Mouse (Mus musculus) mouse embryonic stem cell (cell line): ENCODE measurements at regions not wholly inside any gene's neighbourhood (a gene's known extent, or its start where the extent isn't known, plus 50 kb on each side); places are given as distances from the start of the nearest gene placed in this dataset.

Experiments used
- in situ Hi-C, 2 experiments: fragments of 300-500 bp; cut with MboI; formaldehyde crosslinking; loops; 1 replicate in 1 of 2; 3 replicates in 1 of 2; pipeline ENCODE4 v1.14.3; 2019 to 2020; ENCODE audit warnings: low sequenced_read_pairs in 2 of 2, low pct_unique_long_range_greater_than_20kb in 1 of 2, mixed read lengths in 1 of 2; ENCODE audit not compliant: unreplicated experiment in 1 of 2

DNA sequence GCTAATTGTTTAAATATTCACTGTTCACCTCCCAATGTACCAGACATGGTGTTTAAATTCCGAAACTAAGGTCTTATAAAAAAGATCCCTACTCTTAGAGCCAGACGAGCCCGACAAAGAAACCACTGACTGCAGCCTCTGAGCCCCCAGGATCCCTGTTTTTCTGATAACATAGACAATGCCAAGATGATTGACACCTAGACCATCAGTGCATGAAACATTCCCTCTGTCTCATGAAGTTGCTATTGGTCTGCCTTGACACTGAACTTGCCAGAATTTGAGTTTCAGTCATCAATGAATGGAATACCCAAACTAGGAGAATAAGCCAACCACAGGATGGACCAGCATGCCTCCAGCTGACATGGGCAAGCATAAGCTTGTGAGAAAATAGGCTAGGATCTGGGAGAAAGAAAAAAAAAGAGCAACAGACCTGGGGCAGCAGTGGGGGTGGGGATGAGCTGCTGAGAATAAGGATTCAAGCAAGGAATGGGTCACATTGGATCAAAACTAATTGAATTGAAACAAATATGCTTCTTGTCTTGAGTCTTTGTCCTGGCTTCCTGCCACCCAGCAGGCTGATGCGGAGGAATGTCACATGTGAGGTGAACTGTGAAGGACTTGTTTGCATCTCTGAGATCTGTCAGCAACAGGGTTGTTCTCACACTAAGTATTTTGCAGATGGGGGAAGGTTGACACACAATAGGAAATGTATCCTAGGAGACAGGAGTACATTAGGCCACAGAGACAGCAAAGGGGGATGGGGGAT, 333.0 kb downstream of the Lpin1 start:
- in situ Hi-C loops, result no loop called here

- in situ Hi-C loops, result no loop called here
Observed at GRCm38 (mm10) chr12:16277144-16277543, 333.6 kb downstream of the Lpin1 start.

- in situ Hi-C loops, result no loop called here
Observed at GRCm38 (mm10) chr12:16276301-16276700, 334.5 kb downstream of the Lpin1 start.

DNA sequence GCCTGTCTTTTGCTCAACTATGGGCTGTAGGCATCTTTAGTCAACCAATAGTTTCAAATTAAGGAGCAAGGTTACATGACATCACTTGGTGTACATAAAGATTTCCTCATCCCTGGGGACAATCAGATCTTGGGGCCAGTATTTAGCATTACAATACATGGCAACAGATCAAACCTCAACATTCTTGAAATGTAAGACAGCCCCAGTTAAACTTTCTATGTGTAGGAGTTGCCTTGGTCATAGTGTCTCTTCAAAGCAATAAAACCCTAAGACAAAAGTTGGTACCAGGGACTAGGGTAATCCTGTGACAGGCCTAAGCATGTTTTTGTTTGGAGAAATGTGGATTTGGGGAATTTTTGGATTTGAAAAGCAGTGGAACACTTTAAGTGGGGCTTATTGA, 338.3 kb downstream of the Lpin1 start:
- in situ Hi-C loops, result no loop called here

- in situ Hi-C loops, result no loop called here
Observed at GRCm38 (mm10) chr12:16270876-16271275, 339.9 kb downstream of the Lpin1 start.

DNA sequence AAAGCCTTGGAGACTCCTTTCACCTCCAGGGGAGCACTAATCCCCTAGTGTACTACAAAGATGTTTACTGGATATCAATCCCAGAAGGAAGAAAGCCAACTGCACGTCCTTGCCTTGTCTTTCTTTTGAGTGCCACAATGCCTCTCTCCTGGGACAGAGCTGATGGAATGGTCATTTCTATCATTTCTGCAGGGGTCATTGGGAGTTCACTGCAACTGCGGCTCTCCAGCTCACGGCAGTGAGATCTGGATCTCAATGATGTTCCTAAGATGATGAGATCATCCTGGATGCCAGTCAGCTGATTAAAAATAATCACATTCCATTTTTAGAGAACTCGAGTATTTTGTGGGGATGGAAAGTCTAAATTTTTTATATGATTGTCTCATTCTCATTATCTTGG, 341.1 kb downstream of the Lpin1 start:
- in situ Hi-C loops, result no loop called here

- in situ Hi-C loops, result no loop called here
Observed at GRCm38 (mm10) chr12:16268621-16269165, 342.1 kb downstream of the Lpin1 start.

- in situ Hi-C loops, result no loop called here
Observed at GRCm38 (mm10) chr12:16261465-16261864, 349.3 kb downstream of the Lpin1 start.

DNA sequence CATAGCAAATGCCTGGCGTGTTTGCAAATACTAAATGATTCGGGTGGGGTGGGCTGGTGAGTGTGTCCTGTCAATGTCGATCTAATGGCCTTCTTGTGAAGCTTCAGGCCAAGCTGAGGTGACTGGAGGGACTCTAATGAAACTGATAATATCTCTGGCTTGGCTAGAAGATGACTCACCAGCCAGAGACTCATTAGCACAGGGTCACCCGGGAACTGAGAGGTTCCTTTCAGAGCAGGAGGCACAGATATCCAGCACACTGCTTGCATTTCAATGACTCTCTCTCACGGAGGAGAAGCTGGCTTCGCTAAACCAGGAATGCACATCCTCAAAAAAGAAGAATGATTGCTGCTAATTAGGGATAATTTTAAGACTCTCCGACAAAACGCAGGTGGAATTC, 349.8 kb downstream of the Lpin1 start:
- in situ Hi-C loops, result no loop called here

- in situ Hi-C loops, result no loop called here
Observed at GRCm38 (mm10) chr12:16260501-16260900, 350.3 kb downstream of the Lpin1 start.

- in situ Hi-C loops, result no loop called here
Observed at GRCm38 (mm10) chr12:16250621-16251020, 360.1 kb downstream of the Lpin1 start.

DNA sequence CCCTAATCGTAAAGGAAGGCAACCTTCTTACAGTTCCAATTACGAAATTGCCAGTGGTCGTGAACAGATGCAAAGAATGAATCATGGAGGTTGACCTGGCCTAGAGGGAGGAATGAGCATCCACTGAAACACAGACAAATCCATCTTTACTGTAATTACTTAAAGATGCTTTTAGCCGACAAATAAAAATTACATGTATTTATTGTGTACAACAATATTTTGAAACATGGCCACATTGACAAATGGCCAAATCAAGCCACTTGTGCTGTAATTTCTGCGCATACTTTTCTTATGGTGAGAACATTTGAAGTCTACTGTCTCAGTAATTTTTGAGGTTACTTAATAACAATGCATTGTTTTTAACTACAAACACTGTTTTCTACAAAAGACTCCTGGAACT, 360.7 kb downstream of the Lpin1 start:
- in situ Hi-C loops, result no loop called here

GRCm38 (mm10) chr12:16239792-16240191, 371.0 kb downstream of the Lpin1 start:
- in situ Hi-C loops, result no loop called here

DNA sequence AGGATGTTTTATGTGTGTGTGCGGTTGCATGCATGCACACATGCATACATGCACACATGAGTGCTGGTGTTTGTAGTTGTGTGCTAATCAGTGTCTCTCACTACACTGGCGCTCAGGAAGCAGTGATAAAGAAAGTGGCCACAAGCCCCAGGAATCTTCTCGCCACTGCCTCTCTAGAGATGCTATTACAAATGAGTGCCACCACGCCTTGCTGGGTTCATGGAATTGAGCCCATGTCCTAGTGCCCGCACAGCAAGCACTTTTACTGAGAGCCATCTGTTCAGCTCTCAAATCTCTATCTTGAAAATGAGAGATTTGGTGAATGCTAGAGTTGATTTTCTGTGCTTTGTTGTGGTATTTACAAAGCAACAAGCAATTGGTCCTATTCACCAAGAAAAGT, 373.3 kb downstream of the Lpin1 start:
- in situ Hi-C loops, result no loop called here

DNA sequence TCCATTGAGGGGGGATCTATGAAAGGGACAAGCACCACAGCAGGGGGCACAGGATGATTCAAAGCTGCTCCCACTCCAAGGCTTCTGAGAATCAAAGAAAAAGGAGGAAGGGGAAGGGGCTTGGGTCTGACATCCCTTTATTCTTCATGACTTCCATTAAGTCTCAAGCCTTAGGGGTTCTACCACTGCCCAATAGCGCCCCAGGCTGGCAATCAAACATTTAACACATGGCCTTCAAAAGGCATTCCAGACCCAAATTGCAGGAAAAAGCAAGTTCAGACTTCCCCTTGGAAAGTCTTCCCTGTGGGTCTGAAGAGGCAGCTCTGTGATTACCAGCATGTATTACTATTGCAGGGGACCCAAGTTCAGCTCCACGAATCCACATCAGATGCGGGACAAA, 377.2 kb downstream of the Lpin1 start:
- in situ Hi-C loops, result no loop called here

- in situ Hi-C loops, result no loop called here
Observed at GRCm38 (mm10) chr12:16232828-16233227, 377.9 kb downstream of the Lpin1 start.

DNA sequence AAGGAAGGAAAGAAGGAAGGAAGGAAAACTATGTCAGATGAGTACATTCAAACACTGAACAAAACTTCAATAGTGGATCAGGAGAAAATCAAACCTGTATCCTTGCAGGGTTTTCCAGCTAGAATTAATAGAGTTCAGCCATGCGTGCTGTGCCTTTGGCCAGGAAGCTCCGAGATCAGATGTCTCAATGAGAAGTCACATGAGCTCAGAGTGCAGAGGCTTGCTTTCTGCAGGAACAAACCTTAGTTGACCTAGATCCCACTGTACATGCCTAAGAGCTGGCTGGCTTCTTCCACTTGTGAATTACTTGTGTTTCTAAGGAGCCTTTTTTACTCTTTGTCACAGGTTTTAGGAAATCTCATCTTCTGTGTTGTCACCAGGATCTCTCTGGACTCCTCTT, 378.7 kb downstream of the Lpin1 start:
- in situ Hi-C loops, result no loop called here

GRCm38 (mm10) chr12:16231093-16231492, 379.7 kb downstream of the Lpin1 start:
- in situ Hi-C loops, result no loop called here

- in situ Hi-C loops, result no loop called here
Observed at GRCm38 (mm10) chr12:16225428-16225827, 385.3 kb downstream of the Lpin1 start.

DNA sequence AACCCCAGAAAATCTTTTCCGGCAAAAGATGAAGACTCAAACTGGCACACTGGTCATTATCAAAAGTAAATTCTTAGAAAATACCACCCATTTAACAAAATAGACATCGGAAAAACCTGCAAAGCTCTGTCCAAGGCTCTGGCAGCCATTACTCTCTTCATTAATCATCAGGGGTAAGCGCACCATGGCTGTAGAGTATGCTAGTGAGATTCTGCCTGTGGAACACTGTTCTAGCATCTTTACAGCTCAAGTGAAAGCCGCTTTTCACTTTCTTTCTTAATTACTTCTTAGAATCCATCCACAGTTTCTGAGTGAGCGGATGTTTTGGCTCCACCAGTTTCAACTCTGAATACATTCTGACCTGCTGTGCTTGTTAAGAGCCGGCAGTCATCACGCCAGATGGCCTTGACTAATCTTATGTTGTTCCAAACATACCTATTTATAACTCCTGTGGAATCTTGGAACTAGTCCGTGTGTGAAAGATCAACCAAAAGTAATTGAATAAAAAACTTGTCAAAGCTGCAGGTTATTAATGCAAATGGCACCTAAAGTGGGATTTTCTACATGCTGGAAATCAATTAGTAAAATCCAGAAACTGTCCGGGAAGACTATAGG, 387.8 kb downstream of the Lpin1 start:
- in situ Hi-C loops, result no loop called here
